Mouse (Mus musculus) limb, embryonic 13.5 days (tissue): ENCODE measurements around the gene Twf2. TPM values are rescaled to one million over a fixed set of nuclear protein-coding genes. Genes with fewer than 3 reads are reported as not detected.

ENCODE experiments used
- ATAC-seq: fragments of 200-750 bp; cut with Nextera tagmentation; 2 replicates; pipeline ENCODE4 v1.8.0; 2017; ENCODE audit warnings: low read depth, moderate number of reproducible peaks, moderate TSS enrichment; ENCODE audit not compliant: low FRiP score
- H3K27ac ChIP-seq: fragments of 300-500 bp; sonication (generic); 2 replicates; pipeline ENCODE4 v1.5.1; 2015; ENCODE audit warnings: inconsistent platforms, mild to moderate bottlenecking, moderate library complexity
- H3K27me3 ChIP-seq: fragments of 300-500 bp; sonication (generic); 2 replicates; pipeline ENCODE4 v1.6.1; 2015; ENCODE audit warnings: mild to moderate bottlenecking, inconsistent platforms
- H3K36me3 ChIP-seq: fragments of 300-500 bp; sonication (generic); 2 replicates; pipeline ENCODE4 v1.6.1; 2015; ENCODE audit warnings: inconsistent platforms, mild to moderate bottlenecking, moderate library complexity
- H3K4me1 ChIP-seq: fragments of 300-500 bp; sonication (generic); 2 replicates; pipeline ENCODE4 v1.6.1; 2015; ENCODE audit warnings: inconsistent platforms
- H3K4me2 ChIP-seq: fragments of 300-500 bp; sonication (generic); replicated peaks from 2 replicates; pipeline ENCODE4 v1.6.1; 2015; ENCODE audit warnings: inconsistent platforms, mild to moderate bottlenecking, moderate library complexity
- H3K4me3 ChIP-seq: fragments of 300-500 bp; sonication (generic); 2 replicates; pipeline ENCODE4 v1.5.1; 2015; ENCODE audit warnings: moderate library complexity, mild to moderate bottlenecking, inconsistent platforms
- H3K9ac ChIP-seq: fragments of 300-500 bp; sonication (generic); 2 replicates; pipeline ENCODE4 v1.6.1; 2015; ENCODE audit warnings: mild to moderate bottlenecking, inconsistent platforms
- H3K9me3 ChIP-seq: fragments of 300-500 bp; sonication (generic); 2 replicates; pipeline ENCODE4 v1.6.1; 2016; ENCODE audit warnings: inconsistent platforms
- WGBS: fragments of 180-500 bp; shearing (Covaris S2); methylation state at CpG from one replicate; pipeline ENCODE4 v1.1.7; 2015; 5-methylcytosine and 5-hydroxymethylcytosine counted together
- polyA plus RNA-seq: library from polyadenylated mRNA; unstranded; fragments of >200 nt; fragmentation: Nextera tagmentation; extraction: Ambion mirVana; gene quantifications from 2 replicates; pipeline ENCODE4 v1.2.1, GENCODE M21; 2015

Twf2 gene
- polyA plus RNA-seq, 1 experiment from 2014 or later, result 59.1 TPM

GRCm38 (mm10) chr9:106220894-106221523 lies 18.1 kb downstream of the Twf2 start:
- Histone ChIP-seq H3K27ac (no peak overlapping the region), H3K4me3 (no peak overlapping the region), H3K9ac (no peak overlapping the region), H3K4me2 (no peak overlapping the region), H3K27me3 (peaks cover 20% of the 10 kb centered on the region), H3K36me3 (peaks cover 5% of the 10 kb centered on the region; the same call in 1 of the 2 replicates), H3K9me3 (no peaks in the 10 kb centered on the region), H3K4me1 (peaks cover 14% of the 10 kb centered on the region)
- ATAC-seq, result no peak
- WGBS, result 57% methylated on average over 8 of the region's 8 CpGs

- Histone ChIP-seq H3K27ac (no peak within 1 kb of the TSS), H3K4me3 (no peak within 1 kb of the TSS), H3K36me3 (no peaks in the 10 kb centered on the region), H3K27me3 (peaks cover 25% of the 10 kb centered on the region), H3K9ac (no peak within 1 kb of the TSS), H3K4me2 (no peak within 1 kb of the TSS), H3K9me3 (no peaks in the 10 kb centered on the region), H3K4me1 (peaks cover 20% of the 10 kb centered on the region)
- ATAC-seq, result no peak
- WGBS, result 72% methylated on average over 4 of the region's 4 CpGs
Measured at GRCm38 (mm10) chr9:106222261-106222851, 19.4 kb downstream of the Twf2 start, which contains the start of gene Tlr9. Gene Tlr9 (plus strand): TSS chr9:106222598.

GRCm38 (mm10) chr9:106222994-106223393 lies 20.1 kb downstream of the Twf2 start:
- WGBS, result 87% methylated on average over 4 of the region's 4 CpGs
- H3K4me3 ChIP-seq, result no peak overlapping the region
- no peak for ATAC-seq

GRCm38 (mm10) chr9:106225469-106226150 lies 22.7 kb downstream of the Twf2 start:
- Histone ChIP-seq H3K9ac (peak overlapping the region; percentile 64), H3K27me3 (peaks cover 26% of the 10 kb centered on the region), H3K4me2 (peak overlapping the region; percentile 79), H3K9me3 (no peaks in the 10 kb centered on the region), H3K4me3 (peak overlapping the region; percentile 44), H3K36me3 (no peaks in the 10 kb centered on the region), H3K27ac (no peak overlapping the region), H3K4me1 (peaks cover 17% of the 10 kb centered on the region)
- 58% methylated on average over 24 of the region's 24 CpGs for WGBS
- ATAC-seq, result no peak

More at GRCm38 (mm10) chr9:106222994-106223393, 20.1 kb downstream of the Twf2 start:
- Histone ChIP-seq H3K4me2 (no peak overlapping the region), H3K36me3 (no peaks in the 10 kb centered on the region), H3K4me1 (peaks cover 20% of the 10 kb centered on the region), H3K9ac (no peak overlapping the region), H3K27me3 (peaks cover 26% of the 10 kb centered on the region), H3K9me3 (no peaks in the 10 kb centered on the region), H3K27ac (no peak overlapping the region)

GRCm38 (mm10) chr9:106226151-106226682 lies 23.3 kb downstream of the Twf2 start:
- ATAC-seq, result peak; percentile 57; the same call in 1 of the 2 replicates
- no peak overlapping the region for H3K27ac ChIP-seq

GRCm38 (mm10) chr9:106227790-106228429 lies 25.0 kb downstream of the Twf2 start:
- H3K27ac ChIP-seq, result no peak overlapping the region
- no peaks in the 10 kb centered on the region for H3K9me3 ChIP-seq
- no peak for ATAC-seq
- H3K9ac ChIP-seq, result no peak overlapping the region
- peaks cover 11% of the 10 kb centered on the region for H3K4me1 ChIP-seq
- no peak overlapping the region for H3K4me2 ChIP-seq
- 80% methylated on average over 8 of the region's 8 CpGs for WGBS
- H3K27me3 ChIP-seq, result peaks cover 26% of the 10 kb centered on the region
- no peak overlapping the region for H3K4me3 ChIP-seq
- H3K36me3 ChIP-seq, result peaks cover 11% of the 10 kb centered on the region

More at GRCm38 (mm10) chr9:106226151-106226682, 23.3 kb downstream of the Twf2 start:
- no peaks in the 10 kb centered on the region for H3K9me3 ChIP-seq
- 4% methylated on average over 34 of the region's 34 CpGs for whole genome bisulfite sequencing
- H3K36me3 ChIP-seq, result no peaks in the 10 kb centered on the region
- peak overlapping the region; percentile 44 for H3K4me3 ChIP-seq
- peaks cover 26% of the 10 kb centered on the region for H3K27me3 ChIP-seq
- H3K9ac ChIP-seq, result peak overlapping the region; percentile 64
- H3K4me1 ChIP-seq, result peaks cover 11% of the 10 kb centered on the region
- peak overlapping the region; percentile 79 for H3K4me2 ChIP-seq

- ATAC-seq, result no peak
- Histone ChIP-seq H3K4me1 (peaks cover 11% of the 10 kb centered on the region), H3K27ac (no peak overlapping the region), H3K36me3 (peaks cover 33% of the 10 kb centered on the region), H3K27me3 (peaks cover 13% of the 10 kb centered on the region), H3K4me3 (no peak overlapping the region), H3K9me3 (no peaks in the 10 kb centered on the region), H3K9ac (no peak overlapping the region), H3K4me2 (no peak overlapping the region)
- 70% methylated on average over 8 of the region's 9 CpGs for WGBS
Measured at GRCm38 (mm10) chr9:106230051-106230733, 27.3 kb downstream of the Twf2 start.

GRCm38 (mm10) chr9:106230734-106231106 lies 27.8 kb downstream of the Twf2 start:
- H3K4me2 ChIP-seq, result no peak overlapping the region
- H3K27ac ChIP-seq, result no peak overlapping the region
- H3K9me3 ChIP-seq, result no peaks in the 10 kb centered on the region
- 60% methylated on average over 3 of the region's 3 CpGs for WGBS
- H3K36me3 ChIP-seq, result peaks cover 39% of the 10 kb centered on the region
- H3K27me3 ChIP-seq, result peaks cover 7% of the 10 kb centered on the region
- H3K4me1 ChIP-seq, result peaks cover 9% of the 10 kb centered on the region
- no peak overlapping the region for H3K9ac ChIP-seq
- no peak for ATAC-seq
- H3K4me3 ChIP-seq, result no peak overlapping the region

- WGBS, result 84% methylated on average over 7 of the region's 7 CpGs
- Histone ChIP-seq H3K27ac (no peak overlapping the region), H3K4me2 (no peak overlapping the region), H3K4me1 (peaks cover 4% of the 10 kb centered on the region; the same call in 1 of the 2 replicates), H3K9me3 (no peaks in the 10 kb centered on the region), H3K27me3 (peaks cover 6% of the 10 kb centered on the region), H3K36me3 (peaks cover 44% of the 10 kb centered on the region), H3K9ac (no peak overlapping the region), H3K4me3 (no peak overlapping the region)
- ATAC-seq, result no peak
Measured at GRCm38 (mm10) chr9:106231220-106231619, 28.3 kb downstream of the Twf2 start.

- H3K9ac ChIP-seq, result no peak overlapping the region
- H3K4me3 ChIP-seq, result no peak overlapping the region
- H3K36me3 ChIP-seq, result peaks cover 50% of the 10 kb centered on the region
- no peaks in the 10 kb centered on the region for H3K9me3 ChIP-seq
- 90% methylated on average over 4 of the region's 4 CpGs for WGBS
- H3K4me2 ChIP-seq, result no peak overlapping the region
- no peaks in the 10 kb centered on the region for H3K4me1 ChIP-seq
- H3K27me3 ChIP-seq, result peaks cover 6% of the 10 kb centered on the region
- no peak for ATAC-seq
- no peak overlapping the region for H3K27ac ChIP-seq
Measured at GRCm38 (mm10) chr9:106231816-106232215, 28.9 kb downstream of the Twf2 start.

GRCm38 (mm10) chr9:106232956-106233355 lies 30.0 kb downstream of the Twf2 start:
- H3K27ac ChIP-seq, result no peak overlapping the region
- no peaks in the 10 kb centered on the region for H3K27me3 ChIP-seq
- H3K4me1 ChIP-seq, result no peaks in the 10 kb centered on the region
- peaks cover 61% of the 10 kb centered on the region for H3K36me3 ChIP-seq
- WGBS, result 87% methylated on average over 3 of the region's 3 CpGs
- no peak for ATAC-seq
- no peak overlapping the region for H3K4me3 ChIP-seq
- H3K4me2 ChIP-seq, result no peak overlapping the region
- no peaks in the 10 kb centered on the region for H3K9me3 ChIP-seq
- no peak overlapping the region for H3K9ac ChIP-seq
